Mouse (Mus musculus) ES-Bruce4 (cell line): ENCODE results near the gene Scrg1. TPM values are rescaled to one million over a fixed set of nuclear protein-coding genes. Genes with fewer than 3 reads are reported as not detected.
A peak's percentile ranks its signal among the peaks of the same experiment; 100 is the strongest.
"Not testable (repeated sequence)": the region's sequence is repeated elsewhere in the genome, so short reads cannot be mapped to it uniquely, and the experiment has no call there.

Source experiments
- H3K27ac ChIP-seq: 2 replicates; pipeline ENCODE4 v1.5.1; 2012; ENCODE audit warnings: low read length, inconsistent platforms; ENCODE audit not compliant: insufficient read depth
- H3K27me3 ChIP-seq: 2 replicates; pipeline ENCODE4 v1.6.1; 2012; ENCODE audit warnings: mild to moderate bottlenecking, low read length, inconsistent platforms; ENCODE audit not compliant: control insufficient read depth, poor library complexity, insufficient read depth, severe bottlenecking
- H3K36me3 ChIP-seq: 2 replicates; pipeline ENCODE4 v1.6.1; 2012; ENCODE audit warnings: inconsistent platforms, mild to moderate bottlenecking, low read length, moderate library complexity; ENCODE audit not compliant: control insufficient read depth, poor library complexity, insufficient read depth, severe bottlenecking
- H3K4me1 ChIP-seq: one replicate; pipeline ENCODE4 v1.8.1; 2011; ENCODE audit warnings: low read length; ENCODE audit not compliant: control insufficient read depth, insufficient read depth
- H3K4me3 ChIP-seq: 2 replicates; pipeline ENCODE4 v1.5.1; 2011; ENCODE audit warnings: low read depth, mild to moderate bottlenecking, low read length
- H3K9ac ChIP-seq: 2 replicates; pipeline ENCODE4 v1.6.1; 2012; ENCODE audit warnings: low read depth, mild to moderate bottlenecking, inconsistent platforms; ENCODE audit not compliant: poor library complexity, severe bottlenecking
- H3K9me3 ChIP-seq: replicated peaks from 2 replicates; pipeline ENCODE4 v1.6.1; 2012; ENCODE audit warnings: mild to moderate bottlenecking, low read length, inconsistent platforms; ENCODE audit not compliant: control insufficient read depth, poor library complexity, insufficient read depth, severe bottlenecking
- CTCF ChIP-seq: IDR thresholded peaks from one replicate; pipeline ENCODE4 v1.8.1; 2011; ENCODE audit warnings: low read depth, low read length
- EP300 ChIP-seq: IDR thresholded peaks from 2 replicates; pipeline ENCODE4 v1.6.1; 2011; ENCODE audit warnings: low read depth, low read length; ENCODE audit not compliant: insufficient read depth
- POLR2A ChIP-seq: IDR thresholded peaks from one replicate; pipeline ENCODE4 v1.8.1; 2011; ENCODE audit warnings: low read length; ENCODE audit not compliant: insufficient read depth
- polyA plus RNA-seq: library from polyadenylated mRNA; stranded (reverse); fragments of >200 nt; gene quantifications from 2 replicates; pipeline ENCODE4 v1.2.4, GENCODE M21; 2011; ENCODE audit warnings: low read depth; ENCODE audit not compliant: missing spikeins, insufficient read depth, insufficient read length

The Scrg1 gene
- polyA plus RNA-seq, 1 experiment, result not detected

- Histone ChIP-seq H3K4me3 (no peak overlapping the region; the same call in 1 of the 2 replicates), H3K4me1 (peaks cover 2% of the 10 kb centered on the region), H3K9me3 (no peaks in the 10 kb centered on the region), H3K36me3 (peaks cover 27% of the 10 kb centered on the region), H3K27me3 (no peaks in the 10 kb centered on the region), H3K9ac (peak overlapping the region; percentile 92), H3K27ac (peak overlapping the region; percentile 100)
- TF ChIP-seq EP300 (0 out of 2 replicates have a peak, but pooled peaks have one; percentile 44), CTCF (no peak)
These were observed 34.2 kb downstream of the Scrg1 start for GRCm38 (mm10) chr8:57489896-57490295.

DNA sequence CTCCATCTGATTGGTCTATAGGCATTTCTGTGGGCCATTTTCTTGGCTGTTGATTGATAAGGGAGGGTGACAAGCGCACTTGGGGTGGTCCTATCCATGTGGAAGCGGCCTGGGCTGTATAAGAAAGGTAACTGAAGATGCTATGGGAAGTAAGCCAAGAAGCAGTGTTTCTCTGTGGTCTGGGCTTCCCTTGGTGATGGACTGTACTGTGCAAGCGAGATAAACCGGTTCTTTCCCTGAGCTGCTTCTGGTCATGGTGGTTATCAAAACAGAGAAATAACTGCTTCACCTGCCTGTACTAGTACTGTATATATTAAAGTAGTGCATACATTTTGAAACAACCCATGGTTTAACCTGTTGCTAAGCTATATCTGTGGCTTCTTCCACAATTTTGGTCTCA lies 36.1 kb downstream of the Scrg1 start:
- TF ChIP-seq CTCF (no peak), POLR2A (no peak), EP300 (no peak)
- H3K27ac ChIP-seq, result peak overlapping the region; percentile 60
- H3K9ac ChIP-seq, result no peak overlapping the region
- no peaks in the 10 kb centered on the region for H3K27me3 ChIP-seq
- 0 out of 2 replicates have a peak overlapping the region, but pooled peaks have one; percentile 15 for H3K4me3 ChIP-seq
- H3K36me3 ChIP-seq, result peaks cover 25% of the 10 kb centered on the region
- no peaks in the 10 kb centered on the region for H3K9me3 ChIP-seq
- peaks cover 2% of the 10 kb centered on the region for H3K4me1 ChIP-seq

- Histone ChIP-seq H3K9ac (peak overlapping the region; percentile 29), H3K27ac (peak overlapping the region; percentile 84), H3K36me3 (peaks cover 18% of the 10 kb centered on the region), H3K27me3 (no peaks in the 10 kb centered on the region), H3K9me3 (no peaks in the 10 kb centered on the region), H3K4me3 (no peak overlapping the region), H3K4me1 (peaks cover 2% of the 10 kb centered on the region)
- no peak for TF ChIP-seq POLR2A
- no peak for TF ChIP-seq EP300
- no peak for TF ChIP-seq CTCF
These were observed 42.7 kb downstream of the Scrg1 start for GRCm38 (mm10) chr8:57498494-57498846.

- peak overlapping the region; percentile 29 for H3K9ac ChIP-seq
These were observed 43.3 kb downstream of the Scrg1 start for GRCm38 (mm10) chr8:57498847-57499511.

DNA sequence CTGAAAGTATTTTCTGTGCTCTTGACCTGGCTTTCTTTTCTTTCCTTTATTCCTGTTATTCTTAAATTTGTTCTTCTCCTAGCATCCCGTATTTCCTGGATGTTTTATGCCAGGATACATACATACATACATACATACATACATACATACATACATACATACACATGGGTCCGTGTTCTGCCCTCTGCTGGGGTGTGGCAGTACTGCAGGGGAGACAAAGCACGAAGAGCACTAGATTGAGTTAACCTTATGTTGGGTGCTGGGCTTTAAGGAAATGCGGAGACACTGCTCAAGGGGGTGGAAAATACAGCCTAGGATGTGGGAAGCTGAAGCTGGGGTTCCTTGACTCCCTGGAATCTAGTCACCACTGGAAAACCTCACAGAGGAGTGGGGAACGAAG lies 47.9 kb downstream of the Scrg1 start:
- Histone ChIP-seq H3K9ac (no peak overlapping the region), H3K4me1 (peaks cover 2% of the 10 kb centered on the region), H3K4me3 (no peak overlapping the region), H3K27ac (no peak overlapping the region), H3K9me3 (peaks cover 11% of the 10 kb centered on the region), H3K36me3 (peaks cover 18% of the 10 kb centered on the region), H3K27me3 (no peaks in the 10 kb centered on the region)
- no peak for TF ChIP-seq POLR2A
- peak; percentile 65 for TF ChIP-seq CTCF
- no peak for TF ChIP-seq EP300

More at GRCm38 (mm10) chr8:57498847-57499511, 43.3 kb downstream of the Scrg1 start:
- no peaks in the 10 kb centered on the region for H3K27me3 ChIP-seq
- no peaks in the 10 kb centered on the region for H3K4me1 ChIP-seq
- peak overlapping the region; percentile 50 for H3K4me3 ChIP-seq
- peaks cover 14% of the 10 kb centered on the region for H3K36me3 ChIP-seq
- peak overlapping the region; percentile 84 for H3K27ac ChIP-seq
- H3K9me3 ChIP-seq, result peaks cover 3% of the 10 kb centered on the region; the same call in 1 of the 2 replicates
- TF ChIP-seq EP300, result no peak
- no peak for TF ChIP-seq POLR2A
- TF ChIP-seq CTCF, result no peak

DNA sequence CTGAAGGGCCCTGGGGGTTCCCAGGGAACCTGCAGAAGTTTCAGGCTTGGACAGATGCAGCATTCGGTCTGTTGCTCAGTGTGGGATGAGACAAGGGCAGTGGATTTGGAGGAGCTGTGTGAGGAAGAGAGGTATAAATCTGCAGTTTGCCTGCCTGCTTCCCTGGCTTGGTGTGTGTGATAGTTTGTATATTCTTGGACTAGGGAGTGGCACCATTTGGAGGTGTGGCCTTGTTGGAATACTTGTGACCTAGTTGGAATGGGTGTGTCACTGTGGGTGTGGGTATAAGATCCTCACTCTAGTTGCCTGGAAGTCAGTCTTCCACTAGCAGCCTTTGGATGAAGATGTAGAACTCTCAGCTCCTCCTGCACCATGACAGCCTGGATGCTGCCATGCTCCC lies 49.8 kb downstream of the Scrg1 start:
- H3K4me1 ChIP-seq, H3K4me3 ChIP-seq, H3K9ac ChIP-seq, H3K27me3 ChIP-seq: not testable (repeated sequence)
- peak overlapping the region; percentile 4; the same call in 1 of the 2 replicates for H3K27ac ChIP-seq
- peaks cover 26% of the 10 kb centered on the region for H3K36me3 ChIP-seq
- peaks cover 11% of the 10 kb centered on the region for H3K9me3 ChIP-seq
